Mouse (Mus musculus) erythroblast, embryonic 14.5 days (primary cell): ENCODE results near the gene Wnk1.

Experiments used
- GATA1 ChIP-seq: IDR thresholded peaks from 2 replicates; pipeline ENCODE4 v1.6.1; 2012; ENCODE audit warnings: low read length, inconsistent platforms, mixed read lengths
- TAL1 ChIP-seq: IDR thresholded peaks from 3 replicates; pipeline ENCODE4 v1.6.1; 2012; ENCODE audit warnings: low read length, inconsistent platforms, mixed read lengths

- TF ChIP-seq TAL1, result no peak
- no peak for TF ChIP-seq GATA1
Measured at GRCm38 (mm10) chr6:119924235-119925005, 114.1 kb downstream of the Wnk1 start.
